Comparison of ENCODE assay signal across 9 mouse cellular contexts in genomic region chr1:86389230-86389629, GRCm38 (mm10). TPM values are rescaled to one million over a fixed set of nuclear protein-coding genes. Genes with fewer than 3 reads are reported as not detected.
A peak's percentile ranks its signal among the peaks of the same experiment; 100 is the strongest.
DNase-seq lines count a peak whose midpoint lies in the region; ATAC-seq and TF ChIP-seq lines count a peak whose summit lies in the region.
"Had no signal": no experiment of that assay in that cellular context is flagged by ENCODE, and none has a peak within 500 bp of the region (broad histone marks: within the 10 kb centered on the region; RNA-seq: fewer than 3 reads in every experiment).

No protein-coding gene starts in this region.

- peak; percentile 87 for DNase-seq in ES-CJ7 (ENCODE audit: low read depth, low spot score)
- peak; percentile 76 to 85 for DNase-seq in heart, postnatal 36 days
- DNase-seq in large intestine, adult 2 months (ENCODE audit: low read depth, low spot score), result peak; percentile 16
- DNase-seq in right cerebral cortex, adult 18-20 months, result peak; percentile 59
- DNase-seq in urinary bladder, postnatal 25 days (ENCODE audit: low spot score), result peak; percentile 66

- 2% methylated on average over 11 of the region's 11 CpGs for WGBS in large intestine, adult 2 months

- no peak overlapping the region for H3K27ac ChIP-seq in bone marrow macrophage, adult 2 months (ENCODE audit: insufficient read depth, low read depth, low read length)
- no peak overlapping the region for H3K27ac ChIP-seq in embryonic fibroblast, embryonic 13.5 days (ENCODE audit: insufficient read depth, low read length)

- intact Hi-C loops in heart, postnatal 36 days (cut with DNase I), result no loop called here

- ATAC-seq in megakaryocyte, adult 5-6 weeks (ENCODE audit: poor library complexity, severe bottlenecking), result peak; percentile 89

- H3K4me3 ChIP-seq in bone marrow macrophage, adult 2 months (ENCODE audit: insufficient read depth, low read length), result no peak overlapping the region
- no peak overlapping the region for H3K4me3 ChIP-seq in embryonic fibroblast, embryonic 13.5 days (ENCODE audit: insufficient read depth, low read length)

- TF ChIP-seq POLR2A in bone marrow macrophage, adult 2 months (IDR thresholded peaks at IDR 0.05; ENCODE audit: borderline replicate concordance, low read depth, low read length), result no peak
- no peak for TF ChIP-seq POLR2A in embryonic fibroblast, embryonic 13.5 days (IDR thresholded peaks at IDR 0.05; ENCODE audit: low read depth, low read length)

- H3K4me1 ChIP-seq in bone marrow macrophage, adult 2 months (ENCODE audit: control insufficient read depth, insufficient read depth, low read length), result peaks cover 7% of the 10 kb centered on the region
- H3K4me1 ChIP-seq in embryonic fibroblast, embryonic 13.5 days (ENCODE audit: control insufficient read depth, insufficient read depth, low read length), result no peaks in the 10 kb centered on the region

- peak; percentile 92 for TF ChIP-seq CTCF in bone marrow macrophage, adult 2 months (IDR thresholded peaks at IDR 0.05; ENCODE audit: low read depth, low read length)
- TF ChIP-seq CTCF in embryonic fibroblast, embryonic 13.5 days (IDR thresholded peaks at IDR 0.05; ENCODE audit: borderline replicate concordance, insufficient read depth, low read length), result peak; percentile 68; the same call in 1 of the 2 replicates

RNA-seq across cellular contexts. Expression of gene Ncl, which starts 30.0 kb away (rescaled TPM):
- 189 and 191 TPM in 2 replicates for polyA plus RNA-seq in bone marrow macrophage, adult 2 months (2012; ENCODE audit: insufficient read depth, insufficient read length, missing spikeins)
- 469 and 498 TPM in 2 replicates for polyA plus RNA-seq in embryonic fibroblast, embryonic 13.5 days (2011; ENCODE audit: insufficient read length, low read depth, missing spikeins)
- 100 to 1,000 TPM; 109 to 127 TPM for total RNA-seq in heart, postnatal 36 days (2021)
- 4.9 and 6.1 TPM in 2 replicates for polyA plus RNA-seq in large intestine, adult 2 months (2012; rRNA removed)
- 150 and 167 TPM in 2 replicates for total RNA-seq in megakaryocyte, adult 5-6 weeks (2015)
- total RNA-seq in megakaryocyte, adult 5-6 weeks (2017), result 156 and 194 TPM in 2 replicates

RNA-seq across cellular contexts. Expression of gene Nmur1, which starts 36.8 kb away (rescaled TPM):
- not detected in 2 replicates for polyA plus RNA-seq in bone marrow macrophage, adult 2 months (2012; ENCODE audit: insufficient read depth, insufficient read length, missing spikeins)
- polyA plus RNA-seq in embryonic fibroblast, embryonic 13.5 days (2011; ENCODE audit: insufficient read length, low read depth, missing spikeins), result not detected in 2 replicates
- not detected for total RNA-seq in heart, postnatal 36 days (2021)
- polyA plus RNA-seq in large intestine, adult 2 months (2012; rRNA removed), result 4.4 and 7.5 TPM in 2 replicates
- total RNA-seq in megakaryocyte, adult 5-6 weeks (2015), result not detected in 2 replicates
- total RNA-seq in megakaryocyte, adult 5-6 weeks (2017), result not detected in 2 replicates
- total RNA-seq: layer of hippocampus, adult 8-10 months had no signal

RNA-seq across cellular contexts. Expression of gene Tex44, which starts 36.9 kb away (rescaled TPM):
- polyA plus RNA-seq in bone marrow macrophage, adult 2 months (2012; ENCODE audit: insufficient read depth, insufficient read length, missing spikeins), result not detected in 2 replicates
- polyA plus RNA-seq in embryonic fibroblast, embryonic 13.5 days (2011; ENCODE audit: insufficient read length, low read depth, missing spikeins), result not detected in 2 replicates
- not detected for total RNA-seq in heart, postnatal 36 days (2021)
- polyA plus RNA-seq in large intestine, adult 2 months (2012; rRNA removed), result not detected in 2 replicates
- not detected in 2 replicates for total RNA-seq in megakaryocyte, adult 5-6 weeks (2015)
- not detected in 2 replicates for total RNA-seq in megakaryocyte, adult 5-6 weeks (2017)
- total RNA-seq: layer of hippocampus, adult 8-10 months had no signal

Comparison
In these comparisons a context has a peak if more than half of its experiments do, and no peak if none do; other contexts are left out.
1. DNase-seq: peak in every context shown above with its lines; median percentile 87 in ES-CJ7; 80 in heart, postnatal 36 days; 66 in urinary bladder, postnatal 25 days; 59 in right cerebral cortex, adult 18-20 months; 16 in large intestine, adult 2 months.
2. RNA of gene Ncl, which starts 30.0 kb away (polyA plus RNA-seq): 469 to 498 TPM in embryonic fibroblast, embryonic 13.5 days and 189 to 191 TPM in bone marrow macrophage, adult 2 months; 4.9 to 6.1 TPM in large intestine, adult 2 months; every median in the first group is over 10 times any median in the second.